Mouse (Mus musculus): ENCODE data around the gene Mrpl45. TPM values are rescaled to one million over a fixed set of nuclear protein-coding genes. Genes with fewer than 3 reads are reported as not detected.
"Not testable (repeated sequence)": the region's sequence is repeated elsewhere in the genome, so short reads cannot be mapped to it uniquely, and the experiment has no call there.

Mrpl45 gene
- polyA plus RNA-seq, 1 experiment = 22.0 TPM

DNA sequence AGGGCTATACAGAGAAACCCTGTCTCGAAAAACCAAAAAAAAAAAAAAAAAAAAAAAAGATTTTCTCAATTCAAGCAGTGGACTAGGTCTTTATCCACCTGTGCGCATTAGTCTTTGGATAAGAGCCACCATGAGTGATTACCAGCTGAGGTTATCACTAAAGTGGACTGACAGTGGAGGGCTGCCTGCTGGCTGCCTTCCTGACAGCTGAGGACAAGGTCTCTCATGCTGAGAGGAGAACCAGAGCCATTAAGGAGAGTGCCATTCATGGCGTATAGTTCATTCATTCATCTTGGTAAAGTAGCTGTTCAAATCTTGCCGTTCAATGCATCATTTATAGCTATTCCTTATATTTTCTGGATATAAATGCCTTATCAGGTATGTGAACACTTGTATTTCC, 19.0 kb upstream of the Mrpl45 start:
- DNase-seq (ENCODE audit: low spot score) = no peak

DNA sequence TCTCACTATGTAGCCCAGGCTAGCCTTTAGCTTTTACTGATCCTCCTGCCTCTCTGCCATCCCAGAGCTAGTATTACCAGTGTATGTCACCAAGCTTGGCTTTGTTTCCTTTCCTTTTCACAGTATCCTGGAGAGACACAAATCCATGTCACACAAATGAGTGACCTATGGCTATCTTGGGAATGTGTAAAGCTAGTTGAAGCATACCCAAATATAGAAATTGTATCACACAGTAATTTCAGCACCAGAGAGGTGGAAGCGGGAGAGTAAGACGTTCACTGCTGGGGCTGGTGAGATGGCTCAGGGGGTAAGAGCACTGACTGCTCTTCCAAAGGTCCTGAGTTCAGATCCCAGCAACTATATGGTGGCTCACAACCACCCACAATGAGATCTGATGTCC, 15.6 kb upstream of the Mrpl45 start:
- DNase-seq (ENCODE audit: low spot score) = no peak

DNA sequence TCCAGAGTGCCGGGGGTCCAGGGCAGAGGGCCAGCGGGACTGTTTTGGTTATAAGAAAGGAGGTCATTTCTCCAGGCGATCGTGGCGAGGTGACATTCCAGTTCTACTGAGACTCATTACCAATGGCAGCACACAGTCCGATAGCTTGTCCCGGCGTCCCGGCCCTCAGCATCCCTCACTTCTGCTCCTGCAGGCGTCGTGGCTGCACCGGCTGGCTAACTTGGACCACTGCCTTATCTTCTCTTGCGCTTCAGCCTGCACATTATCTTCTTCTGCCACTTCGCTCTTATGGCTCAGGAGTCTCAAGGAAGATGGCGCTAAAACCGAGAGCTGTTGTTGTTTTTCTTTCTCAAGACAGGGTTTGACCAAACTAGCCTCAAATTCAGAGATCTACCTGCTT, 14.1 kb upstream of the Mrpl45 start:
- no peak for DNase-seq (ENCODE audit: low spot score)

DNA sequence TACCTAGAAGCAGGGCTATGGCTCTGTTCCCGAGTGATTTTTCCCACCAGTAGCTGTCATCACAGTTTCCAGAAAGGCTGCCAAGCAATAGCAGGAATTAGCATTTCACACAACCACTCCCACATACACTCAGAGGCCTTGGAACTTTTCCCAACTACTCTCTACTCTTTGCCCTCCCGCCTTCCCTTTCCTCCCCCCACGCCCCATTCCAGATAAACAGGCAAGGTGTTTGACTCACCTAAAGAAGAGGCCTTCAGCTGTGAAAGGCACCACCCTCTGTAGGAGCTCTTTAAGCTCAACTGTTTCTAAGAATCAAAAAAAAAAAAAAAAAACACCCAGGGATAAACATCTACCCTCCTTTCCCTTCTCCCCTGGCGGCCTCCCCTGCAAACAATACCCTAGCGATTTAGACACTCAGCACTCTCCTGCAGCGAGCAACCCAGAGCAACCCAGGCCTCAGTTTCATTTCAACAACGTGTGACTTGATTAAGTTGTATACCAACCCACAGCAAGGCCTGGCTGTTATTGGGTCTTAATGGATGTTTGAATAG, 13.2 kb upstream of the Mrpl45 start:
- no peak for DNase-seq (ENCODE audit: low spot score)

DNA sequence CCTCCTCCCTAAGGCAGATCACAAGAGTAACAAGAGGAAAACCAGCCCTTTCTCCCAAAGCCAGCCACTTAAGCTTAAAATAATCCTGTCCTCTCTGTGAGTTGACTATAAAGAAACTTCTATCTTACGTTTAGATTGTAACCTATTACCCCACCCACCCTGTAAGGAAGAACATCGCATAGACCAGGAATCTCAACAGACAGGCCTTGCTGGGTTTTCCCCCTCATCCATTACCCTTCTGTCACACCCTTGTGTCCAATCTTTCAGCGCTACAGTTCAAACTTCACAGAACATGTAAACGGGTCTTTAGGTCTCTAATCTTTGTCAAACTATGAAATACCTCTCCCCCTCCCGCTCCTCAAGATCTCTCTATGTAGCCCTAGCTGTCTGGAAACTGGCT, 10.9 kb upstream of the Mrpl45 start:
- no peak for DNase-seq (ENCODE audit: low spot score)

DNA sequence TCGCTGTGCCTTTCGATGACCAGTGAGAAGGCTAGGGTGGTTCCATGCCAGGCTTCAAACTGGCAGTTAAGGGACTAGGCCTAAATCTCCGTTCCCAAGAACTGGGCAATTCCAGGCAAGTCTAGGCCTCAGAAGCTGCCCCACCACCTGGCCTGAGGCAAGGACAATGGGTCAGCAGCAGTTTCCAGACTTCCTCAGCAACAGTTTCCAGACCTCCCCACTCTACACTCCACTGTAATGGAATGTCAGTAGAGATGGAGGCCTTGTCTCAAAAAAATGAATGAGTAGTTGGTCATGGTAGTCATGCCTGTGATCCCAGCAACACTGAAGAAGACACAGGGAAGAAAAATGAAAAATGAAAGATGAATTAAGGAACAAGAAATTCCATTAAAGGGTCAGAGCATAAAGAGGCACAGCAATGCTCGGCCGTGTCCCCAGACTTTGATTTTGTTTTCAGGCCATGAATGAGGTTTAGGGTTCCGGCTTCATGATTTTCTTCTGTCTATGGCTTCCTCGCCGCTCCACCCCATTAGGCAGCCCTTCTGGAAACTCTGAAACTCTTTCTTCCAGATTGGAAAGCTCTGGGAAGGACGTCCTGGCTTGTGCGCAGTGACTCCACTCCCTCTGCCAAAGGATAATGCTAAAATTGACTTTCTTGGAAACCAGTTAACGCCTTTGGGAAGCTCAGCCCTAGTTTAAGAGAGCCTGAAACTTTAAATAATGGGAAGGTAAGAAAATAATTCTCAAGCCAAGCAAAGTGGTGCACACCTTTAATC, 8.0 kb upstream of the Mrpl45 start:
- DNase-seq (ENCODE audit: low spot score) = no peak

DNA sequence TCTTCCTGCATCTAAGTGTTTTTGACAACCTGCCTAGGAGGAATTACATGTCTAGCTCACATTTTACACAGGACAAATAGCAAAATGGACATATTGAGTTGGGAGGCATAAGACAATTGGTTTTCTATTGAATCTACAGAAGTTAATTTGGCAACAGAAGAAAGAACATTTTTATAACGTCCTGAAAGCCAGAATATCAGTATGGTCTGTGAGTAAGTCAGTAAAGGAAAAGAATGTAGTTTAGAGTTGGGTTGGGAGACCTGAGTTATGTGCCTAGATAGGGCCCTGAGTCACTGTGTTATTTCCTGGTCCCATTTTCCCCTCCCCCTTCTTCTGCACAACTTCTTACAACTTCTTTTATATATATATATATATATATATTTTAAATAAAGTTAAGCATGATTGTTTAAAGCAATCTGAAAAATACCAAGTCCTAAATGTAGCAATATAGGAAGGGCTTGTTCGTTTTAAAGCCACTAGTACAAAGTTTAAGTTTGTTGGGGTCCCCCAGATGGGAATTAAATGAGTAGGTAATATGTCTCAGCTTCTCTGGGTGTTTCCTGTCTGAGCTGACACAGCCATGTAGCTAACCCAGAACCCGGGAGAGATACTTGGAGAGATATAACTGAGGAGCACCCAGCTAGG, 6.6 kb upstream of the Mrpl45 start:
- DNase-seq (ENCODE audit: low spot score) = no peak

DNA sequence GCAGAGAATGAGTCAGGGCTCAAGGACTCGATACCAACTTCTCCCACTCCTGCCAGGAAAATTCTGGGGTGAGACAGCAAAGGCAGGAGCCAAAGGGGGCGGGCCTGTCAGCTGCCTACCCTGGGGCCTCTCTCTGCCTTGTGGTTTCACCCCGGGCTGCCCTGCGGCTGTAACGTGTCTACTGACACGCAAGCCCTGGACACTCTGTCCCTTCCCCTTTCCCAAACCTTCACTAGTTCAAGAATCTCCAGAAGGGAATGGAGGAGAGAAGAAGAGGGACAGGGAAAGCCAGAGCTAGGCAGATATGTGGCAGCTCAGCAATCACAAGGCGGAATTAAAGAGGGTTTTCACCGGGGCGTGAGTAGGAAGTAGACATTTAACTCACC, 6.1 kb upstream of the Mrpl45 start:
- DNase-seq (ENCODE audit: low spot score) = peak; percentile 63

DNA sequence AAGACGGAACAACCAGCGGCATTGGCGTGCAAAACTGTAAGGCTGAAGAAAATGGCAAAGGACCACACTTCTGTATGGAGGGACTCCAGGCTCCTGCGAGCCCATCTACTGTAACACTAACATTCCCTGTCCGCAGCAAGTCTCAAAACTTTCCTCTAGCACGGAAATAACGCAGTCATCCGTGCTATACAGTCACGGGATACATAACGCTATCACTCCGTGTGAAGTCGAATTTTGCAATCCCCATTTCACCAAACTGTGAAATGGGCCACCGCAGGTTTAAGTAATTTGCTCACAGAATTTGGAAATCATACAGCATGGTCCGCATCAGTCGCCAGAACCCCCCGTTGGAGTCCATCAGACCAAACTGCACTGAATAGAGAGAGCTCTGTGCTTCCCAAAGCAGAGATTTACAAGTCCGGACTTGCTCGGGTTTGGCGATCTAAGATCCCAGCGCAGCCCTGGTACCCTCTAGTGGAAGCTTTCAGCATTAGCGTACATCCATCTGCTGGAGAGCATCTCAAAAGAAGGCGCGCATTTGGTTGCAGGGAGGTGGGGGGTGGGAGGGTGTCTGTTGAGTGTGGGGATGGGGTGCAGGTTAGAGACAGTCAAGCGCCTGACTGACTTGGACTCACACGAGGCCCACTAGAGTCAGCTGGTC, 5.5 kb upstream of the Mrpl45 start:
- DNase-seq (ENCODE audit: low spot score) = peak; percentile 45

DNA sequence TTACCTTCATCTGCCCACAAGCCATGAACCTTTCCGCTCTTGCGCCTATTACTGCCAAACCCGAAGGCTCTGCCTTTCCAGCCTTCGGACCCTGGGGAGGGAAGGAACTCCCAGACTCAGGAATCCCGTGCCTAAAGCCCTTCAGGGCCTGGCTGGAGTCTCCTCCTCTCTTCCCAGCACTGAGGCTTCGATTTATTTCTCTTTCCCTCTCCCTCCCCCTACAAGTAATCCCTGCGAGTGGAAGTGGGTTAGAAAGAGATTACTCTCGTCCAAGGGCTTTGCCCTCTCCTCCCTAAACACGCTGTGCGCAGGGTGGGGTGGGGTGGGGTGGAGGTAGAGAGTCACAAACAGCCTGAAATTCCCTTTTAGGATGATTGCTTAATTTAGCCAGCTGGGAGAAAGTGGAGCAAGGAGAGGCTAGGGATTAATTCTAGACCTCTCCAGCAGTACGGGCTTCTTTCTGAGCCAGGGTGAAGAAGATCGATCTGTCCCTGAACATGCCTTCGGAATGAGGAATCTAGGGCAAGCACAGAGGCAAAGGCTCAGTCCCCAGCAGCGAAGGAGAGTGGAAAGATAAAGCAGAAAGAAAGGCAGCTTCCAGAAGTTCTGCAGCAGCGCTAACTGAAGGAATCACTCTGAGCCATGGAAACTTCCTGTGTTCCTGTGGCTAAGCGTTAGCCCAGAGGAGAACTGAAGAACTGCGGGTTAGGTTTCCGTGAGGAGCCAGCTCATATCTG, 4.5 kb upstream of the Mrpl45 start:
- DNase-seq (ENCODE audit: low spot score) = no peak

DNA sequence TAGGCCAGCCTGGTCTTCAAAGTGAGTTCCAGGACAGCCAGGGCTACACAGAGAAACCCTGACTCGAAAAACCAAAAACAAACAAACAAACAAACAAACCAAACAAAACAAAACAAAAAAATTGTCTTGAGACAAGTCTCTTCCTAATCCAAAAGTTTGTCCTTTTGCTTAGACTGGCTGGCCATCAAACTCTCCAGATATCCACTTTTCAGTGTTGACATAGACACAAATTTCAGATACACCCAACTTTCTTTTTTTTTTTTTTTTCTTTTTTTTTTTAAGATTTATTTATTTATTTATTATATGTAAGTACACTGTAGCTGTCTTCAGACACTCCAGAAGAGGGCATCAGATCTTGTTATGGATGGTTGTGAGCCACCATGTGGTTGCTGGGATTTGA, 2.6 kb upstream of the Mrpl45 start:
- DNase-seq (ENCODE audit: low spot score) = not testable (repeated sequence)

DNA sequence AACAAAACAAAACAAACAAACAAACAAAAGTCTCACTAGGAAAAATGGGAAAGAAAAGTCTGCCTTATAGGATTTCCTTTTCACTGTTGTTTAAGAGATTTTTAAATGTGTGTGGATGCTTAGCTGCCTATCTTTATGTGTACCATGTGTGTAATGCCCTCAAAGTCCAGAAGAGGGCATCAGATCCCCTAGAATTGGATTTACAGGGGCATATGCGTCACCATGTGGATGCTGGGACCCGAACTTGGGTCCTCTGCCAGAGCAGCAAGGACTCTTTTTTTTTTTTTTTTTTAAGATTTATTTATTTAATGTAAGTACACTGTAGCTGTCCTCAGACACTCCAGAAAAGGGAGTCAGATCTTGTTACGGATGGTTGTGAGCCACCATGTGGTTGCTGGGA, 1.4 kb upstream of the Mrpl45 start:
- no peak for DNase-seq (ENCODE audit: low spot score)

DNA sequence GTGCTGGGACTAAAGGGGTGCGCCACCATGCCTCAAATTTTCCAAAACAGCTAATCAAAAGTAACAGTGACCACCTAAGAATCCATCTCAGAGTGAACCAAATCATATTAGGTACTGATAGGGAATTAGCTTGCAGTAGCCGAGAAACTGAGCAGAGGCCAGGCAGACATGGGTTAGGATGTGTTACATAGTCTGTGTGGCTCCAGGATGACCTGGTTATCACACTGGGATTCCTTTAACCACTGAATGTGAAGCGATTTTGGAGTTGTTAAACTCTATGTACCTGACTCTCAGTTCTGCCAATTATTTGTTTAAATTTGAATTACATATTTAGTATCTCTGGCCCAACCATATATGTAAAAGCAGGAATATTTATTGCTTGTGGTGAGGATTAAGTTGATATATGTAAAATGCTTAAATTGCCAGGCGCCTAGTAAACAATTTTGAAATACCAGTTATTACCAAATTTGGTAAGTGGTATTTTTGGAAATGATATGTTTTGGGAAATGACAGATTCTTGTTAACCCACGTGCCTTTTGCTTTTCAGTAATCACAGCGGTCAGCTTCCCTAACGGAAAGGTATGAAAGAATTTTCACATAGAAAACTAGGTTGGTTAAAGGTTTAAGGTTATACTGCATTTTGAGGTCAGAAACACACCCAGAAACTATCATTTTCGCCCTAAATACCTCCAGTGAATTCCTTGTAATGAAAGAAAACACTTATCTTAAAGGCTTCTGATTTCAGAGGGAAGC, 589 bp upstream of the Mrpl45 start:
- DNase-seq (ENCODE audit: low spot score) = no peak

DNA sequence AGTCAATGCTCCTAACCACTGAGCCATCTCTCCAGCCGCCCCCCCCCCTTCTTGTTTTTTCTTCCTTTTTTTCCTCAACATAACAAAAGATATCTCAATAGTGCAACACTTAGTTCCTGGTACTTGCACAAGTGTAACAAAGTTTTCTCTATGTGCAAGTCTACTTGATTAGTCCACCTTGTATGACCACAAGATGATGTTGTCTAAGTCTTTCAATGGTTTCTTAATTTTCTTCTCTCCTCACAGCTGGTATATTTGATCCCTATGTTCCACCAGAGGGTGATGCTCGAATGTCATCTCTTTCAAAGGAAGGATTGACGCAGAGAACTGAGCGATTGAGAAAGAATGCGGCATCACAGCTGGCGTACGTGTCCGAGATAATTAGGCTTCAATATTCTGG, 5.7 kb downstream of the Mrpl45 start:
- no peak for DNase-seq (ENCODE audit: low spot score)

DNA sequence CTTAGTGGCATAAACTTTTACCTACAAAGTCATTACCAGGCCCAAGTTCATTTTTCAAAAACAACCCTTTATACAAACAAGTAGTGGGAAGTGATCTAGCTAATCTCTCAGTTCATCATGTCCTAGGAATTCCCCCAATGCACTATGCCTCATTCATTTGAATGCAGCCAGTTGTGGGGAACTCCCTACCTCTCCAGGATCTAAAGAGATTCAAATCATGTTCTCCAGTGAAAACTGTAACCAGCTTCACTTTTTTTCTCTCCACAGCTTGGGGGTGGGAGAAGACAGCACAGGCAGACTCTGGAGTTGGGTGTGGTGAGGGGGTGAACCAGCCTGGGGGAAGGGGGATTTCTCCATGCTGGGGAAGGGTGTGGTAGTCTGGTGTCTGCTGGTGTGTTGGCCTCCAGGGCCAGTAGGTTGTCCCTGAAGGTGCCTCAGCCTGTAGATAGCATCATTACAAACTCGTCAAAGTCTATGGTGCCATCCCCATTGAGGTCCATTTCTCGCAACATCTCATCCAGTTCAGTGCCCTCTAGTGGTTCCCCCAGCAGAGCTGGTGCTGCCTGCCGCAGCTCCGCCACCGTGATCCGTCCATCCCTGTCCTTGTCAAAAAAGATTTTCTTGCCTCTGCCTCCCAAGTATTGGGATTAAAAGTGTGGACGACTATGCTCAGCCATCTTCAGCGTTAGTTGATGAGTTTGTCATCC, 6.5 kb downstream of the Mrpl45 start:
- not testable (repeated sequence) for DNase-seq (ENCODE audit: low spot score)

DNA sequence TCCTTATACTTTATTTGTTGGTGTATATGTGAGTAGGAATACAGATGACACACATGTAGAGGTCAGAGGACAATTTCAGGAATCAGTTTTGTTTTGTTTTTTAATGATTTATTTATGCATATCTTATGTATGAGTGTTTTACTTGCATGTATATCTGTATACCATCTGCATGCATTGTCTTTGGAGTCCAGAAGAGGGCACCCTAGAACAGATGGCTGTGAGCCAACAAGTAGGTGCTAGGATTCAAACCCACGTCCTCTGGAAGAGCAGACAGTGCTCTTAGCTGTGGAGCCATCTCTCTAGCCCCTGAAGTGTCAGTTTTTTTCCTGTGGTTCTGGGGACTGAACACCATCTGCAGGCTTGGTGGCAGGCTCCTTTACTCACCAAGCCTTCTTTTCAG, 9.7 kb downstream of the Mrpl45 start:
- no peak for DNase-seq (ENCODE audit: low spot score)

DNA sequence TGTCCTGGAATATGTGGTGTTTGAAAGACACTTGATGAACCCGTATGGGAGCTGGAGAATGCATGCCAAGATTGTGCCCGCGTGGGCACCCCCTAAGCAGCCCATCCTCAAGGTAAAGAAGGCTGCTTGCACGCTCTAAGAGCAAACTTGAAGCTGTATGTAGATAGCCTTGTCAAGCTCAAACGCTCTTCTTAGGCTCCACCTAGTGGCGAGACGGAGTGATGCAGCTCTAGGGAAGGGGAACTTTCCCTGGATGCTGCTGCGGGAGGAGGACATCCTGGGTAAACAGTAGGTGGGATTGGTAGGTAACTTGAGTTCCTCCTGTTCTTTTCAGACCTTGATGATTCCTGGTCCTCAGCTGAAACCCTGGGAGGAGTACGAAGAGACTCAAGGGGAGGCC, 12.6 kb downstream of the Mrpl45 start:
- DNase-seq (ENCODE audit: low spot score) = no peak

DNA sequence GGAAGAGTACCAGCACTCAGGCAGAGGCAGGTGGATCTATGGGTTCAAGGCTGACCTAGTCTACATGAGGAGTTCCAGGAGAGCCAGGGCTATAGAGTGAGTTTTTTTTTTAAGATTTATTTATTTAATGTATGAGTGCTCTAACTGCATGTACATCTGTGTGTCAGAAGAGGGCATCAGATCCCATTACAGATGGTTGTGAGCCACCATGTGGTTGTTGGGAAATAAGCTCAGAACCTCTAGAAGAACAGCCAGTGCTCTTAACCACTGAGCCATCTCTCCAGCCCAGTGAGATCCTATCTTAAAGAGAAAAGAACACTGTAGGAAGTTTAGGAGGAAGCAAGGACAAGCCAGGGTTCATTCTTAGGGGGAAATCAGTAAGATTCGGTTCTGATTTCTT, 14.8 kb downstream of the Mrpl45 start:
- DNase-seq (ENCODE audit: low spot score) = no peak

DNA sequence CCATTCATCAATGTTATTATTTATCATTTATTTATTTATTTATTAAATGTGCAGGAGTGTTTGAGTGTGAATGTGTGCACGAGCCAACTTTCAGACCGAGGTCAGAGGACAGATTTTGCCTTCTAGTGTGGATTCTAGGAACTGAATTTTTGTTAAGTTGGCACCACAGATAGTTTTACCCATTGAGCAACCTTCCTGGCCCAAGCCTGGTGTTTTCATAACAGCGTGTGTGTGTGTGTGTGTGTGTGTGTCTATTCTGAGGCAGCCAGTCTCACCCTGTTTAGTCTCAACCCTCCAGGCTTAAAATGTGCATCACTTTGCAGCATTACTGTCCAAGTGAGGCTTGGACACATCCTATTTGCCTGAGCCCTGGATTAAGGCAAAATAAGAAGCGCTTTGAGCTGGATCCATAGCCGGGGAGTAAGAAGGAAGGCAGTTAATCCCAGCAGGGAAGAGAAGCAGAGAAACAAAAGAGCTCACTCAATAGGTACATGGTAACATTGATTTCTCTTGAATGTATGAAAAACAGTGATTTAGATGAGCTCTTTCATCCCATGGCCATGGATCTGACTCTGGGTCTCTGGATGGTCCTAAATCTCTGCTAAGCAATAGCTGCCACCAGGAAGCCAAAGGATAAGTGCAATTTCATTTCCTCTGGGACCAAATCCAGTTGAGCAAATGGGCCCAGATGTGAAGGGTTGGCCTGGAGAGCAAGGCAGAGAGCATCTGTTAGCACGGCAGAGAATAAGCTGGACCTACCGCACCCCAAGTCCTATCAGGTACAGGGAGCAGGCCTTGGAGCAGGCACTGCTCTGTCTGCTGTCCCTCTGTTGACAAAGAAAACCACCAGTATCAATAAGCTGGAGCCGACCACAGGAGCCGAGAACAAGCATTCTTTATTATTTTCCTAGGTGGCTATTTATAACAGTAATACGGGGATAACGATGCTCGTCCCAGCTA, 16.0 kb downstream of the Mrpl45 start:
- DNase-seq (ENCODE audit: low spot score) = no peak

DNA sequence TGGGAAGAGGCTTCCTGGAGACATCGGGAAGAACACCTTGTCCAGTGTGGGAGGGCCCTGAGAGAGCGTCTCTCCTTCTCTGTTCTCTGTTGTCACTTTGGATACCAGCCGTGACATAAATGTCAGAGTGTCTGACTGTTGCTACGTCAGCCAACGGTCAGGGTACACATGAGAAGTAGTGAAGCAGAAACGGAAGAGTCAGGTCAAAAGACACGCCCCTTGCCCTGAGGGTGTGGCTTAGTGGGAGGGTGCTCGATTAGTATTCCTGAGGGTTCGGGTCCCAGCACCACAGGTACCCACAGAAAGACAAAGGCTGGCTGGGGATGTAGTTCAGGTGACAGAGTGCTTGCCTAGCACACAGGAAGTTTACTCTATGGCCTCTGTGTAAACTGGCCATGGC, 17.5 kb downstream of the Mrpl45 start:
- DNase-seq (ENCODE audit: low spot score) = no peak

Measured in urinary bladder, adult 2 months (tissue).